Mouse (Mus musculus): Measurements from ENCODE around the gene Lrit2.

- no peak for TF ChIP-seq CTCF (IDR thresholded peaks at IDR 0.05; ENCODE audit: extremely low read depth, insufficient read depth, low read length)
- no peak for TF ChIP-seq POLR2A (IDR thresholded peaks at IDR 0.05; ENCODE audit: extremely low read depth, insufficient read depth, low read length)
These were observed 40.3 kb upstream of the Lrit2 start for GRCm38 (mm10) chr14:37027248-37027933.
